Mouse (Mus musculus) liver, postnatal 0 days (tissue): ENCODE measurements around the gene Il6st.

Experiments used
- CTCF ChIP-seq: sonication (generic); IDR thresholded peaks from 2 replicates; pipeline ENCODE4 v1.5.1; 2016; ENCODE audit warnings: antibody characterized with exemption, low read depth
- EP300 ChIP-seq: IDR thresholded peaks from 2 replicates; pipeline ENCODE4 v1.6.1; 2016; ENCODE audit warnings: antibody characterized with exemption, low read depth, mild to moderate bottlenecking

DNA sequence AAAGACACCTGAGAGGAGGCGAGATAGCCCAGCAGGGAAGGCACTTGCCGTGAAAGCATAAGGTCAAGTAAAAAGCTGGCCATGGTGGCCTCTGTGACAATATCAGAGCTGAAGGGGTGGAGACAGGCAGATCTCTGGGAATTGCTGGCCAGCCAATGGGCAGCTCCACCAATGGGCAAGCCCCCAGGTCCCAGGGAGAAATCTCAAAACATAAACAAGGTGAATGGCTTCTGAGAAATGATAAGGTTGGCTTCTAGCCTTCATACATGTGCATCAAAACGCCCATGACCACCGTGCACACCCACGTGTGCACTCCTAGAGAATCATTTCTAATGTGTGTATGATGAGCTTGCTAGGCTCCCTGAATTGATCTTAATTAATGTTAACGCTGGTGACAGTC is 68.4 kb downstream of the Il6st start:
- TF ChIP-seq CTCF (no peak), EP300 (no peak)
